Mouse (Mus musculus) limb, embryonic 11.5 days (tissue): ENCODE measurements around the gene Tril. TPM values are rescaled to one million over a fixed set of nuclear protein-coding genes. Genes with fewer than 3 reads are reported as not detected.
A peak's percentile ranks its signal among the peaks of the same experiment; 100 is the strongest.

Experiments used
- ATAC-seq: fragments of 200-750 bp; cut with Nextera tagmentation; 2 replicates; pipeline ENCODE4 v1.8.0; 2017; ENCODE audit warnings: low read depth; ENCODE audit not compliant: insufficient number of reproducible peaks, low FRiP score, low TSS enrichment
- DNase-seq: peaks from one replicate; pipeline ENCODE4 v3.0.0-alpha.2; 2015; ENCODE audit warnings: low spot score
- H3K27ac ChIP-seq: fragments of 300-500 bp; sonication (generic); replicated peaks from 2 replicates; pipeline ENCODE4 v1.5.1; 2014; ENCODE audit warnings: low read depth, mild to moderate bottlenecking, low read length
- H3K27me3 ChIP-seq: fragments of 300-500 bp; sonication (generic); 2 replicates; pipeline ENCODE4 v1.6.1; 2014; ENCODE audit warnings: mild to moderate bottlenecking, low read length, mixed read lengths; ENCODE audit not compliant: control insufficient read depth, insufficient read depth
- H3K36me3 ChIP-seq: fragments of 300-500 bp; sonication (generic); 2 replicates; pipeline ENCODE4 v1.6.1; 2014; ENCODE audit warnings: mild to moderate bottlenecking, low read length, moderate library complexity, mixed read lengths; ENCODE audit not compliant: control insufficient read depth, insufficient read depth
- H3K4me1 ChIP-seq: fragments of 300-500 bp; sonication (generic); 2 replicates; pipeline ENCODE4 v1.6.1; 2014; ENCODE audit warnings: low read length, mixed read lengths; ENCODE audit not compliant: control insufficient read depth, insufficient read depth
- H3K4me2 ChIP-seq: fragments of 300-500 bp; sonication (generic); 2 replicates; pipeline ENCODE4 v1.6.1; 2014; ENCODE audit warnings: low read depth, mild to moderate bottlenecking, moderate library complexity; ENCODE audit not compliant: severe bottlenecking
- H3K4me3 ChIP-seq: fragments of 300-500 bp; sonication (generic); 2 replicates; pipeline ENCODE4 v1.5.1; 2014; ENCODE audit warnings: low read depth, low read length
- H3K9ac ChIP-seq: fragments of 300-500 bp; sonication (generic); 2 replicates; pipeline ENCODE4 v1.6.1; 2014; ENCODE audit warnings: mild to moderate bottlenecking, low read length
- H3K9me3 ChIP-seq: fragments of 300-500 bp; sonication (generic); 2 replicates; pipeline ENCODE4 v1.6.1; 2016; ENCODE audit warnings: low read length; ENCODE audit not compliant: control insufficient read depth
- WGBS: fragments of 180-500 bp; shearing (Covaris S2); extraction: QIAGEN DNeasy Blood & Tissue Kit; methylation state at CpG from one replicate; pipeline ENCODE4 v1.1.7; 2014; 5-methylcytosine and 5-hydroxymethylcytosine counted together
- polyA plus RNA-seq: library from polyadenylated mRNA; unstranded; fragments of >200 nt; fragmentation: Nextera tagmentation; extraction: Ambion mirVana; gene quantifications from 2 replicates; pipeline ENCODE4 v1.2.1, GENCODE M21; 2014

Gene Tril
- polyA plus RNA-seq, 1 experiment from 2014 or later, result 48.1 TPM

DNA sequence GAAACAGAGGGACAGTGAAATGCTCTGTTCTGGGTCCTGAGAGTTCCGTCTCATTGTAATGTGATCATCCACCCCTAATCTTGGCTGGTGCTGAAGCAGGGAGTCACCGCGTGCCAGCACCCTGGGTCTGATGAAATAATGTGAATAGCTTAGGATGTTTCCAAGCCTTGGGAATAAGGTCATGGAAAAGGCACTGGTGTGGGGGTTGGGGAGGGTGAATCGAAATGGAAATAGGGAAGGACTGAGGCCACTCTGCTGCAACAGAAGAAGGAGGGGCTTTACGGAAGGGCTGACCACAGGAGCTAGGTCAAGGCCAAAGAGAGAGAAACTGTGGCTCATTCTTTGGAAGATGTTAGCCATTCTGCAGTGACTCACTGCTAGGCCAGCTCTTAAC, 18.7 kb downstream of the Tril start:
- ATAC-seq, result no peak
- no peaks in the 10 kb centered on the region for H3K4me1 ChIP-seq

DNA sequence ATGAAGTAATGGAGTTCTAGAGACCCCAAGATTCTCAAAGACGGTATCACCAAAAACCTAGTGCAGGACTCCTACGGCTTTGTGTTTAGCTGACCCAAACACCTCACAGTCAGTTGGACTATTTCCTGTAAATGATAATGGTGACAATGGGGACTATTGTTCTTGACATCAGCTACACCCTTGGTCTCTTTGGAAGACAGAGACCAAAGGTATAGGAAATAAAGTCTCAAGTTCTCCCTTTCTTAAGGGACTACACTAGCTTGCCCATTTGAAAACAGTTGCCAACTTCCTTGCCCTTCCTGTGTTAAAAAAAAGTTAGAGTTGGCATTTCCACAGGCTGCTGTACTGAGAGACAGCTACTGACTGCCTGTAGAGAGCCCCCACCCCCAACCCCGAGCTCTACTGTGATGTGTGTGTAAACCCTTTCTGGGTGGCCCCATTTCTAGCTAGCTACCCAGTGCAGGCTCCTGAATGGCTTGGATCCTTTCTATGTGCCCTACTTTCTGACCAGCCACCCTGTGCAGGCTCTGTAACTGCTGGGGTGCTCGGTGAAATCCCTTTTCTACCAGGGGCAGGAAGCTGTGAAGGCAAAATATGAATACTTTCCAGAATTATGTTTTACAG, 19.2 kb downstream of the Tril start:
- WGBS, result 75% methylated on average over 4 of the region's 4 CpGs

More for the DNA sequence above, 18.7 kb downstream of the Tril start:
- H3K9me3 ChIP-seq, result no peaks in the 10 kb centered on the region
- no peak overlapping the region for H3K4me2 ChIP-seq
- no peak for DNase-seq
- H3K9ac ChIP-seq, result no peak overlapping the region
- no peaks in the 10 kb centered on the region for H3K27me3 ChIP-seq
- no peak overlapping the region for H3K4me3 ChIP-seq
- no peaks in the 10 kb centered on the region for H3K36me3 ChIP-seq
- 72% methylated on average over 5 of the region's 5 CpGs for WGBS
- H3K27ac ChIP-seq, result no peak overlapping the region

DNA sequence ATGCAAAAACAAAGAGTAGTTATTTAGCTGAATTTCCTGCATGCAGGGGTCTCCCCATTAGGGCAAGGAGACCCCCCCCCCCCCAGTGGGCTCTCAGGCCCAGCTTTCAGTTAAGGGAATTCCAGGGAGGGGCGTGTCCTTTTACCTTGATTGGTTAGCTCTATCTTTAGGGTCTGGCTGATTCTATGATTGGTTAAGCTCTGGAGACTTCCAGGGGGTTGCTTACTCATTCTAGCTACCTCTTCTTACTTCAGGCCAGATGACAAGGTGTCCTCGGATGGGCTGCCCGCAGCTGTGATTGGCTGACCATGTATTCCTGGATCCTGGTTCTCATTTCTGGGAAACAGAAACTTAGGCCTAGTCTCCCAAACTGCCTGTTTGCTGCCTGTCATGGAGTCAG, 21.8 kb downstream of the Tril start:
- H3K27ac ChIP-seq, result no peak overlapping the region
- no peak overlapping the region for H3K4me3 ChIP-seq
- no peaks in the 10 kb centered on the region for H3K9me3 ChIP-seq
- no peak overlapping the region for H3K9ac ChIP-seq
- ATAC-seq (no peak), DNase-seq (no peak)
- no peak overlapping the region for H3K4me2 ChIP-seq
- 74% methylated on average over 3 of the region's 3 CpGs for WGBS
- no peaks in the 10 kb centered on the region for H3K27me3 ChIP-seq
- H3K36me3 ChIP-seq, result no peaks in the 10 kb centered on the region
- no peaks in the 10 kb centered on the region for H3K4me1 ChIP-seq

More for the DNA sequence above, 19.2 kb downstream of the Tril start:
- no peak for DNase-seq
- Histone ChIP-seq H3K36me3 (no peaks in the 10 kb centered on the region), H3K9ac (no peak overlapping the region), H3K4me3 (no peak overlapping the region), H3K27me3 (no peaks in the 10 kb centered on the region), H3K27ac (no peak overlapping the region), H3K4me1 (no peaks in the 10 kb centered on the region), H3K4me2 (no peak overlapping the region), H3K9me3 (no peaks in the 10 kb centered on the region)
- ATAC-seq, result no peak

DNA sequence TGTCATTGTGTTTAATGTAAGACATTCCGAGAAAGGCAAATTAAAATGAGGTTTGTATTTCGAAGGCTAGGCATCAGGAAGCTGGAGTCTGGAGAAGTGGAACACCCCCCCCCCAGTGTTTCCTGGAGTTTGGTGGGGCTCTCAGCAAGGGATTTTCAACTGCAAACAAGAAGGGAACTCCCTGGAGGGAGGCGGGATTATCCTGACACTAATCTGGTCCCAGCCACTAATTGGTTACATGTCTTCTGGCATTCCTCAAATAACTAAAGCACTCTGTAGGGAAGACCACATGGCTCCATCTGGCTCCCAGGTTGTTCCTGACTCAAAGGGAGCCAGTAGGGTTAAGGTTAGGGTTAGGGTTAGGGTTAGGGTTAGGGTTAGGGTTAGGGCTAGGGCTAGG, 23.8 kb downstream of the Tril start:
- H3K27me3 ChIP-seq, result no peaks in the 10 kb centered on the region
- no peak overlapping the region for H3K27ac ChIP-seq
- DNase-seq (peak; percentile 20), ATAC-seq (no peak)
- no peaks in the 10 kb centered on the region for H3K9me3 ChIP-seq
- no peaks in the 10 kb centered on the region for H3K4me1 ChIP-seq
- no peak overlapping the region for H3K4me2 ChIP-seq
- H3K4me3 ChIP-seq, result no peak overlapping the region
- 35% methylated on average over 3 of the region's 3 CpGs for WGBS
- H3K36me3 ChIP-seq, result no peaks in the 10 kb centered on the region
- no peak overlapping the region for H3K9ac ChIP-seq

DNA sequence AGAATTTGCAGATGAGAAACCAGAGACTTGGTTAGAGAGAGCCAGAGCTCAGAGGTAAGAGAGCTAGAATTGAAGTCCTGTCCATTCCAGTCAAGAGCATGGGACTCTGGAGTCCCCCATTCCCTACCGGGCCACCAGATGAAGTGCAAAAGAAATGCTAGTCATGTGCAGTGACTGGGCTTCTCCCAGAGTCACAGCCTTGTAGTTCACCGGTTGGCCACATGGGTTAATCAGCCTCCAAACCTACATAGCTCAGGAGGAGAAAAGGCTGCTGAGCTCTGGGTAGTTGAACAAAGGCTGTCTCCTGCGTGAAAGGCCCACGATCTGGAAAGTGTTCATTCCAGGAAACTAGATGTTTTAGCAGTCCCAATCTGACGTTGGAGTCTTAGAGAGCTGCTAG, 24.8 kb downstream of the Tril start:
- no peaks in the 10 kb centered on the region for H3K36me3 ChIP-seq
- H3K27ac ChIP-seq, result no peak overlapping the region
- H3K4me3 ChIP-seq, result no peak overlapping the region
- ATAC-seq (no peak), DNase-seq (peak; percentile 80)
- no peak overlapping the region for H3K4me2 ChIP-seq
- no peaks in the 10 kb centered on the region for H3K9me3 ChIP-seq
- 0 out of 2 replicates have a peak overlapping the region, but pooled peaks have one; percentile 18 for H3K9ac ChIP-seq
- WGBS, result 21% methylated on average over 5 of the region's 5 CpGs
- H3K27me3 ChIP-seq, result no peaks in the 10 kb centered on the region
- no peaks in the 10 kb centered on the region for H3K4me1 ChIP-seq

DNA sequence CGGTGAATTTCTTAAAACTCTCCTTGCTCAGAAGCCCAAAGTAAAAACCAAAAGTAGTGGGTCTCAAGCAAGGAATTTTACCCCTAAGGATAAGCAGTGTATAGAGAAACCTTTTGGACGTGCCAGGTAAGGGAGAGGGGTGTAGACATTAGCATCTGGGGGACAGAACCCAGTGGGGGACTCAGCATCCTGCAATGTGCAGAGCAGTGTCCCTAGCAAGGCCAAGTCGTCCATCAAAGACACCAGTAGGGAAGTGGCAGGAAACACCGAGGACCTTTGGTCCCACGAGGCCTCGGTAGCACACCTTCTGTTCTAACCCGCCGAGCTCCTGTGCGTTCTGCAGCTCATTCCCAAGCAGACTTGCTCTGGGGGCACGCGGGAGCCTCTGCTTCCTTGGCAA, 25.6 kb downstream of the Tril start:
- Histone ChIP-seq H3K4me2 (no peak overlapping the region), H3K4me1 (no peaks in the 10 kb centered on the region), H3K27me3 (no peaks in the 10 kb centered on the region), H3K9ac (no peak overlapping the region), H3K4me3 (no peak overlapping the region), H3K9me3 (no peaks in the 10 kb centered on the region), H3K27ac (no peak overlapping the region), H3K36me3 (no peaks in the 10 kb centered on the region)
- no peak for DNase-seq
- 36% methylated on average over 11 of the region's 11 CpGs for WGBS
- ATAC-seq, result no peak

DNA sequence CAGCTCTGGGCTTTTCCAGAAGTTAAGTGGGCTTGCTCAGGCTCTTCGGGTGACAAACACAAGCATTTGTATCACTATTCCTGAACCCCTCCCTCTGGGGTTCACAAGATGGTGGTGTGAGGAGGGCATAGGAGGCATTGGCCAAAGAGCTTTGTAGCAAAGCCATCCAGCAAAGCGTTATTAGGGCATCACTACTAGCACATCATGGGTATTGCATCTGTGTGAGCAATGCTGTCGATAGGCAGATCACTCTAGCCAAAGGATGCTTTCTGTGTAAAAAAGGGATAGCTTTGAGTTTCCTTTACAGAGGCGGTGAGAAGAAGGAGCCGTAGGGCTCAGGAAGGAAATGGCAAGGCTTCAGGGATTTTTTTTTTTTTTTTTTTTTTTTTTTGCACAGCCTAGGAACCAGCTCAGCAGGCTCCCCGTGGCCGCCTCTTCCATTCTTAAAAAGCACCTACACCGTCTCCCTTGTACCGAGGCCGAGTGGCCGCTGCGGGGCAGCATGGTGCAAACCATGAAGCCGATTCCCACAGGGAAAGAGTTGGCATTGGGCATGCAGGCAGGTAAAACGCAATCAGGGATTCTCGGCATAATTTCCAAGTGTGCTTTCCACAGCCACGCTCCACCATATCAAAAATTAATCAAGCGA, 26.2 kb downstream of the Tril start:
- no peak overlapping the region for H3K4me2 ChIP-seq
- WGBS, result 14% methylated on average over 17 of the region's 17 CpGs
- no peak overlapping the region for H3K4me3 ChIP-seq
- H3K36me3 ChIP-seq, result no peaks in the 10 kb centered on the region
- no peaks in the 10 kb centered on the region for H3K4me1 ChIP-seq
- ATAC-seq, result no peak
- H3K27me3 ChIP-seq, result no peaks in the 10 kb centered on the region
- no peak overlapping the region for H3K27ac ChIP-seq
- peak; percentile 82 for DNase-seq
- no peak overlapping the region for H3K9ac ChIP-seq
- no peaks in the 10 kb centered on the region for H3K9me3 ChIP-seq

DNA sequence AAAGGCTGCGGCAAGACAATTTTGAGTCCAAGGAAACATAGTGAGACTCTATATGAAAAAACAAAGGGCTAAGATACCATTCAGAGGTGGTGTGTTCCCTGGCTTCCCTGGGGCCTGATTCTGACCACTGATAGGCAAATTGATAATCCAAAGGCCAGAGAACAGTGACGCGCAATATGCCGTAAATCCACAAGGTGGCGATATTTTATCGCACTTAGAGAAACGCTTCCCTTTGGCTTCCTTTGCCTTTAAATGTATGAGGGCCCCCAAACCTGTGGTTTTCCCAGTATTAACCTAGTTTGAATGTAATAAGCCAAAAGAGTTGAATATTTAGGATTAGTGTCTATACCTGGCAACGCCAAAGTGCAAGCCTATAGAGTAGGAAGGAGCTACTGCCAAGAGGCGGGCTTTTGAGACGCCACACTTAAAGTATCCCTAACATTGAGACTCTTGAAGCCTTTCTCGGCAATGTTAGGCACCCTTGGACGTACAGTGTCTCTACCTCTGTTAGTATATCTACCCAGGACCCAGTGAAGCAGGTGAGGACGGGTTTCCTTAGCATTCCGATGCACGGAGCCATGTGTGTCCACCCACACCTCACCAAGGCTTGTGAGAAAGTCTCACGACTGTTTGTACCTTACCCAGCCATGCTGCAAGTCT, 37.6 kb downstream of the Tril start:
- no peaks in the 10 kb centered on the region for H3K36me3 ChIP-seq
- ATAC-seq (no peak), DNase-seq (peak; percentile 82)
- no peaks in the 10 kb centered on the region for H3K4me1 ChIP-seq
- H3K27me3 ChIP-seq, result no peaks in the 10 kb centered on the region
- H3K27ac ChIP-seq, result no peak overlapping the region
- H3K4me3 ChIP-seq, result no peak overlapping the region
- WGBS, result 46% methylated on average over 16 of the region's 16 CpGs
- H3K4me2 ChIP-seq, result no peak overlapping the region
- H3K9ac ChIP-seq, result no peak overlapping the region
- H3K9me3 ChIP-seq, result no peaks in the 10 kb centered on the region
